Mouse (Mus musculus): ENCODE results near the gene D430041D05Rik. TPM values are rescaled to one million over a fixed set of nuclear protein-coding genes. Genes with fewer than 3 reads are reported as not detected.

Gene D430041D05Rik
- polyA plus RNA-seq, 1 experiment, result not detected

DNA sequence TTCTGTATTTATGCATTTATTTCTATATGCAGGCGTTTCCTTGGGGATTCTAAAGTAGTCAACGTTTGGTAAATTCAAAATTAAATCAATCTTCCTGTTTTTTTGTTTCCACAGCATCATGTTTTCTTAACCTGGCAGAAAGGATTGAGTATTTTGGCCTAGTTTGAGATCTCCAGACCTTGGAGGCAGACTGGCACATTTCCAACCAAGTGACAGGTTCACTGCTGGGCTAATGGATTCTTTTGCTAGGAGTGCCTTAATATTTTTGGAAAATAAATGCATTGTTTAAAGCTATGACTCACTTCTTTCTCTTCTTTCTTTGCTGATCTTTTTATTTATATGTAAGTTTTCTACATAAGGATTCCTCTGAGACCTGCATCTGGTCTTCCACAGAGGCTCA, 222.0 kb downstream of the D430041D05Rik start:
- TF ChIP-seq TAL1 (IDR thresholded peaks at IDR 0.05; ENCODE audit: low read length) (no peak), GATA1 (IDR thresholded peaks at IDR 0.05; ENCODE audit: low read length) (no peak)
- Histone ChIP-seq H3K4me1 (ENCODE audit: control insufficient read depth) (no peaks in the 10 kb centered on the region), H3K36me3 (ENCODE audit: control insufficient read depth) (no peaks in the 10 kb centered on the region), H3K9me3 (ENCODE audit: control insufficient read depth, low read length) (no peaks in the 10 kb centered on the region), H3K27me3 (ENCODE audit: control insufficient read depth) (no peaks in the 10 kb centered on the region), H3K4me3 (replicated peaks) (no peak overlapping the region)

GRCm38 (mm10) chr2:104187073-104187472, 223.7 kb downstream of the D430041D05Rik start:
- Histone ChIP-seq H3K36me3 (ENCODE audit: control insufficient read depth) (no peaks in the 10 kb centered on the region), H3K4me1 (ENCODE audit: control insufficient read depth) (no peaks in the 10 kb centered on the region; the same call in 1 of the 2 replicates), H3K27me3 (ENCODE audit: control insufficient read depth) (no peaks in the 10 kb centered on the region), H3K4me3 (replicated peaks) (no peak overlapping the region), H3K9me3 (ENCODE audit: control insufficient read depth, low read length) (no peaks in the 10 kb centered on the region)
- TF ChIP-seq GATA1 (IDR thresholded peaks at IDR 0.05; ENCODE audit: low read length) (no peak), TAL1 (IDR thresholded peaks at IDR 0.05; ENCODE audit: low read length) (no peak)

- H3K4me1 ChIP-seq (ENCODE audit: control insufficient read depth), result no peaks in the 10 kb centered on the region; the same call in 1 of the 2 replicates
- TF ChIP-seq GATA1 (IDR thresholded peaks at IDR 0.05; ENCODE audit: low read length) (no peak), TAL1 (IDR thresholded peaks at IDR 0.05; ENCODE audit: low read length) (no peak)
- no peaks in the 10 kb centered on the region for H3K9me3 ChIP-seq (ENCODE audit: control insufficient read depth, low read length)
- H3K36me3 ChIP-seq (ENCODE audit: control insufficient read depth), result no peaks in the 10 kb centered on the region
- H3K4me3 ChIP-seq (replicated peaks), result no peak overlapping the region
- H3K27me3 ChIP-seq (ENCODE audit: control insufficient read depth), result no peaks in the 10 kb centered on the region
Observed at GRCm38 (mm10) chr2:104185616-104186015, 225.2 kb downstream of the D430041D05Rik start.

GRCm38 (mm10) chr2:104184296-104184695, 226.5 kb downstream of the D430041D05Rik start:
- Histone ChIP-seq H3K27me3 (ENCODE audit: control insufficient read depth) (no peaks in the 10 kb centered on the region), H3K4me3 (replicated peaks) (no peak overlapping the region), H3K36me3 (ENCODE audit: control insufficient read depth) (no peaks in the 10 kb centered on the region), H3K9me3 (ENCODE audit: control insufficient read depth, low read length) (no peaks in the 10 kb centered on the region), H3K4me1 (ENCODE audit: control insufficient read depth) (no peaks in the 10 kb centered on the region; the same call in 1 of the 2 replicates)
- TF ChIP-seq TAL1 (IDR thresholded peaks at IDR 0.05; ENCODE audit: low read length), result no peak
- no peak for TF ChIP-seq GATA1 (IDR thresholded peaks at IDR 0.05; ENCODE audit: low read length)

DNA sequence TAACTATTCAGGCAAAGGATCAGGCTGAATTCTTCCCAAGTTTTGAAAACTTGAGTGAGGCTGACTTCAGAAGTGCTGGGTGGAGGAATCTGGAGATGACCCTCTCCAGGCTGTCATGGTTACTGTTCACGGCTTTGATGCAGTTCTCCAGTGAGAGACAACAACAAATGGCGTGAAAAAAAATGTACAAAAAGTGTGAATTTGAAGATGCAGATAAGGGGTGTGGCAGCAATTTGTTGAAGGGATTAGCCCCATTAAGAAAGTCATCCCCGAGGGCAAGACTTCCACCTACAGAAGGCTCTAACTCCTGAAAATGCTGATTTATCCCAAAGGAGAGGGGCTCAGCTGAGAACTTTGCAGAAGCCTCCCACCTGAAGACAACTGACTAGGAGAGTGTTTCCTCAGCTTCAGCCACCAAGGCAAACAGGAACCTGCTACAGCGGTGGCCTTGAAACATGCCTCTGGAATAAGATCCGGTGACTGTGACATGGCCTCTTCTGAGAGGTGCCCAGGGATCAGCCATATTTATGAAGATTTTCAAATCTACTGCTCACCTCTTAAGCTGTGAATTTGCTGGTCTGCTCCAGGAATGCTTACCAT, 227.5 kb downstream of the D430041D05Rik start:
- H3K4me1 ChIP-seq (ENCODE audit: control insufficient read depth), result peaks cover 2% of the 10 kb centered on the region; the same call in 1 of the 2 replicates

GRCm38 (mm10) chr2:104179636-104180035, 231.2 kb downstream of the D430041D05Rik start:
- no peak for TF ChIP-seq GATA1 (IDR thresholded peaks at IDR 0.05; ENCODE audit: low read length)
- no peak for TF ChIP-seq TAL1 (IDR thresholded peaks at IDR 0.05; ENCODE audit: low read length)
- Histone ChIP-seq H3K36me3 (ENCODE audit: control insufficient read depth) (no peaks in the 10 kb centered on the region), H3K4me3 (replicated peaks) (no peak overlapping the region), H3K4me1 (ENCODE audit: control insufficient read depth) (peaks cover 11% of the 10 kb centered on the region), H3K27me3 (ENCODE audit: control insufficient read depth) (no peaks in the 10 kb centered on the region), H3K9me3 (ENCODE audit: control insufficient read depth, low read length) (no peaks in the 10 kb centered on the region)

More for the DNA sequence above, 227.5 kb downstream of the D430041D05Rik start:
- Histone ChIP-seq H3K9me3 (ENCODE audit: control insufficient read depth, low read length) (no peaks in the 10 kb centered on the region), H3K4me3 (replicated peaks) (no peak overlapping the region), H3K27me3 (ENCODE audit: control insufficient read depth) (no peaks in the 10 kb centered on the region), H3K36me3 (ENCODE audit: control insufficient read depth) (no peaks in the 10 kb centered on the region)
- TF ChIP-seq GATA1 (IDR thresholded peaks at IDR 0.05; ENCODE audit: low read length) (no peak), TAL1 (IDR thresholded peaks at IDR 0.05; ENCODE audit: low read length) (no peak)

DNA sequence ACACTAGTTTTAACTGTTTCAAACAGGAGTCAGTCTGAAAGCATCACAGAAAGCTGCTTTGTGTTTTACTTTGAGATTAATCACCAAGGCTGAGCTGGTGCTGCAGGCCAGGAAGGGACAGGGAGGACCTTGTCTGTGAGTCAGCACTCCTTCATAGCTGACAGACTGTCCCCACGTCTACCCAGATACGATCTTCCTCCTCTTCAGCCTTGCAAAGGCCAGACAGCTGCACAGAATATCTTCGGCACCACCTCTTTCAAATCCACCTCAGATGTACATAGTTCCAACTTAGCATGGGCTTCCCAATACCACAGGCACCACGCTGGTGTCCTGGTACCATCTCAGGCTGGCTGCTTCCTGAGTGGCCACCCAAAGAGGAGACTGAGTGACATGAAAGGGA, 232.6 kb downstream of the D430041D05Rik start:
- no peak for TF ChIP-seq TAL1 (IDR thresholded peaks at IDR 0.05; ENCODE audit: low read length)
- no peak for TF ChIP-seq GATA1 (IDR thresholded peaks at IDR 0.05; ENCODE audit: low read length)
- no peaks in the 10 kb centered on the region for H3K9me3 ChIP-seq (ENCODE audit: control insufficient read depth, low read length)
- no peaks in the 10 kb centered on the region for H3K36me3 ChIP-seq (ENCODE audit: control insufficient read depth)
- H3K27me3 ChIP-seq (ENCODE audit: control insufficient read depth), result no peaks in the 10 kb centered on the region
- H3K4me1 ChIP-seq (ENCODE audit: control insufficient read depth), result peaks cover 11% of the 10 kb centered on the region
- no peak overlapping the region for H3K4me3 ChIP-seq (replicated peaks)

DNA sequence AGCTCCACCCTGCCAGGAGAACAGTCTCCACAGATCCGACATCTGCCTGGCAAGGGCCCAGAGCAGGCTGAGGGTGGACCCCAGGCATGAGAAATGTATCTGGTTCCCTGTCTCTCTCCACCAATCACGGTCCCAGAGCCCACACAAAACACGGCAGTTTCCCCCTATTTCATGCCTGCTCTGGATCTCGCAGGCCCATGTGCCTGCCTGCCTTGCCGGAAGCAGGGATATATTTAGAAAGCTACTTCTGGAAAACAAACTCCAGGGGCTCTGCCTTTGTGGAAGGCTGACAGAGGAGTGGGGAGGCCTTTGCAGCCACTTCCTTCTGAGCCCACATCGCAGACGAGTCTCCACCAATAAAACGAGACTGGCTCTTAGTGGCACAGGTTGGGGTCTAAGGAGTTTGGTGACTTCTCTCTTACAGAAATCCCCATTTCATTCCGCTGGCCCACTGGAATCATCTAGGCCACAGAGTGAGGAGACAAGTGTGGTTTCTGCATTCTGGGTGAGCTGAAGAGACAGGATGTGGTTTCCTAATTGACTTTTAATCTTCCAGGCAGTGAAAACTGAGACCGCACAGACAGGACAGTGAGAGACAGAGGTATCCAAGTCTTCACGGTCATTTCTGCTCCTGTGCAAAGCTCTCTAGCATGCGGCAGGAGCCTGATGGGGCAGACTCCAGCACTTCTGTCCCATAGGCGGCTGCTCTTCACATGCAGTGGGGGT, 233.7 kb downstream of the D430041D05Rik start:
- no peak overlapping the region for H3K4me3 ChIP-seq (replicated peaks)

DNA sequence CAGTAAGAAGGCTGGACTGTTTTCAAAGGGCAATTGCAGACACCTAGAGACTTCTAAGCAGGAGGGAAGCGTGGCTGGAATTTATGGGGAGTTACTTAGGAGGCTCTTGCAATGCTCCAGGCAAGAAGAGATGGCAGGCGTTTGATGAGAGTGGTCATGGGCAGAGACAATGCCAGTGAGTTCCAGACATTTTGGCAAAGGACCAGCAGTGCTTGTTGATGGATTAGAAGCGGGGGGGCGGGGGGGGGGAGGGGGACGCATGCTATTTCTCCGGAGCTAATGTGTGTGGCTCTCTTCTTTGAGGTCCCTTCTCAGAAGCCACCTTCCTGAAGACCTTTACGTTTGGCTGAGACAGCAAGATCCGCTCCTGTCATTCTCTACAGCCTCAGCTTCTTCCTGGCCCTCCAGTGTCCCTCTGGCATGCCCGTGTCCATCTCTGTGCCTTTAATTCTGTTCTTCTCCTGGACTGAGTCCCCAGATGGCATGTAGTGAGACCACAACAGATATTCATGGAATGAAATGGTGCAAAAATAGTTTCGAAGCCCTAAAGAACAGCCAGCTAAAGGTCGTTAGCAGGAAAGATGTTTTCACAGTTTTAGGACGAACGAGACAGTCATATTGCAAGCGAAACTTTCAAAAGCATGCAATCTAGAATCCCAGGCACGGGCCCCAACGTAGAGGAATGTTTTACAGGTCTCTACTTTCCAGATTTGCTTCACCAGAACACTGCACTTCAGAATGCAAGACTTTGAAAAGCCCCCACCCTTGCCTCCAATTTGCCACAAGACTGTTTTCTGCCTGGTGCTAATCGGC, 234.4 kb downstream of the D430041D05Rik start:
- H3K36me3 ChIP-seq (ENCODE audit: control insufficient read depth), result no peaks in the 10 kb centered on the region
- H3K4me3 ChIP-seq (replicated peaks), result no peak overlapping the region
- H3K4me1 ChIP-seq (ENCODE audit: control insufficient read depth), result peaks cover 16% of the 10 kb centered on the region
- H3K27me3 ChIP-seq (ENCODE audit: control insufficient read depth), result no peaks in the 10 kb centered on the region
- TF ChIP-seq TAL1 (IDR thresholded peaks at IDR 0.05; ENCODE audit: low read length), result no peak
- TF ChIP-seq GATA1 (IDR thresholded peaks at IDR 0.05; ENCODE audit: low read length), result no peak
- no peaks in the 10 kb centered on the region for H3K9me3 ChIP-seq (ENCODE audit: control insufficient read depth, low read length)

More for the DNA sequence above, 233.7 kb downstream of the D430041D05Rik start:
- TF ChIP-seq GATA1 (IDR thresholded peaks at IDR 0.05; ENCODE audit: low read length), result no peak
- TF ChIP-seq TAL1 (IDR thresholded peaks at IDR 0.05; ENCODE audit: low read length), result no peak
- Histone ChIP-seq H3K36me3 (ENCODE audit: control insufficient read depth) (no peaks in the 10 kb centered on the region), H3K9me3 (ENCODE audit: control insufficient read depth, low read length) (no peaks in the 10 kb centered on the region), H3K27me3 (ENCODE audit: control insufficient read depth) (no peaks in the 10 kb centered on the region), H3K4me1 (ENCODE audit: control insufficient read depth) (peaks cover 16% of the 10 kb centered on the region)

Measured in erythroblast, embryonic 14.5 days (primary cell).